Mouse (Mus musculus): ENCODE measurements around the gene Ankdd1a. TPM values are rescaled to one million over a fixed set of nuclear protein-coding genes. Genes with fewer than 3 reads are reported as not detected.

Gene Ankdd1a
- polyA plus RNA-seq, 1 experiment: not detected

GRCm38 (mm10) chr9:65536491-65536890 lies 16.5 kb upstream of the Ankdd1a start:
- no peak overlapping the region for H3K4me3 ChIP-seq (ENCODE audit: low read depth, low read length)
- peak overlapping the region; percentile 65 for H3K27ac ChIP-seq (ENCODE audit: insufficient read depth, low read depth, low read length)
- H3K36me3 ChIP-seq (ENCODE audit: control insufficient read depth, insufficient read depth, low read length): no peaks in the 10 kb centered on the region
- TF ChIP-seq CTCF (IDR thresholded peaks at IDR 0.05; ENCODE audit: extremely low read depth, insufficient read length, insufficient replicate concordance, low read depth, low read length): no peak
- no peak for TF ChIP-seq POLR2A (IDR thresholded peaks at IDR 0.05; ENCODE audit: low read depth, low read length)
- WGBS: 72% methylated on average over 4 of the region's 4 CpGs
- no peaks in the 10 kb centered on the region for H3K27me3 ChIP-seq (ENCODE audit: control insufficient read depth, insufficient read depth, low read length)
- peaks cover 18% of the 10 kb centered on the region for H3K4me1 ChIP-seq (ENCODE audit: control insufficient read depth, insufficient read depth, insufficient read length, low read length)

- no peaks in the 10 kb centered on the region for H3K27me3 ChIP-seq (ENCODE audit: control insufficient read depth, insufficient read depth, low read length)
- 77% methylated on average over 10 of the region's 11 CpGs for WGBS
- H3K27ac ChIP-seq (ENCODE audit: insufficient read depth, low read depth, low read length): peak overlapping the region; percentile 65
- TF ChIP-seq CTCF (IDR thresholded peaks at IDR 0.05; ENCODE audit: extremely low read depth, insufficient read length, insufficient replicate concordance, low read depth, low read length) (no peak), POLR2A (IDR thresholded peaks at IDR 0.05; ENCODE audit: low read depth, low read length) (no peak)
- H3K4me1 ChIP-seq (ENCODE audit: control insufficient read depth, insufficient read depth, insufficient read length, low read length): peaks cover 17% of the 10 kb centered on the region
- no peak overlapping the region for H3K4me3 ChIP-seq (ENCODE audit: low read depth, low read length)
- no peaks in the 10 kb centered on the region for H3K36me3 ChIP-seq (ENCODE audit: control insufficient read depth, insufficient read depth, low read length)
Observed at GRCm38 (mm10) chr9:65535789-65536469, 15.9 kb upstream of the Ankdd1a start.

GRCm38 (mm10) chr9:65535191-65535722 lies 15.3 kb upstream of the Ankdd1a start:
- Histone ChIP-seq H3K4me1 (ENCODE audit: control insufficient read depth, insufficient read depth, insufficient read length, low read length) (peaks cover 17% of the 10 kb centered on the region), H3K27ac (ENCODE audit: insufficient read depth, low read depth, low read length) (peak overlapping the region; percentile 39), H3K4me3 (ENCODE audit: low read depth, low read length) (no peak overlapping the region), H3K36me3 (ENCODE audit: control insufficient read depth, insufficient read depth, low read length) (no peaks in the 10 kb centered on the region), H3K27me3 (ENCODE audit: control insufficient read depth, insufficient read depth, low read length) (no peaks in the 10 kb centered on the region)
- TF ChIP-seq POLR2A (IDR thresholded peaks at IDR 0.05; ENCODE audit: low read depth, low read length): no peak
- TF ChIP-seq CTCF (IDR thresholded peaks at IDR 0.05; ENCODE audit: extremely low read depth, insufficient read length, insufficient replicate concordance, low read depth, low read length): no peak
- 37% methylated on average over 3 of the region's 3 CpGs for WGBS

- Histone ChIP-seq H3K4me3 (ENCODE audit: low read depth, low read length) (no peak overlapping the region), H3K36me3 (ENCODE audit: control insufficient read depth, insufficient read depth, low read length) (no peaks in the 10 kb centered on the region), H3K27me3 (ENCODE audit: control insufficient read depth, insufficient read depth, low read length) (no peaks in the 10 kb centered on the region), H3K27ac (ENCODE audit: insufficient read depth, low read depth, low read length) (no peak overlapping the region), H3K4me1 (ENCODE audit: control insufficient read depth, insufficient read depth, insufficient read length, low read length) (peaks cover 17% of the 10 kb centered on the region)
- WGBS: 84% methylated on average over 3 of the region's 3 CpGs
- no peak for TF ChIP-seq POLR2A (IDR thresholded peaks at IDR 0.05; ENCODE audit: low read depth, low read length)
- no peak for TF ChIP-seq CTCF (IDR thresholded peaks at IDR 0.05; ENCODE audit: extremely low read depth, insufficient read length, insufficient replicate concordance, low read depth, low read length)
Observed at GRCm38 (mm10) chr9:65534111-65534510, 14.1 kb upstream of the Ankdd1a start.

GRCm38 (mm10) chr9:65532986-65533385 lies 13.0 kb upstream of the Ankdd1a start:
- peak overlapping the region; percentile 13; the same call in 1 of the 2 replicates for H3K27ac ChIP-seq (ENCODE audit: insufficient read depth, low read depth, low read length)

GRCm38 (mm10) chr9:65531283-65531682 lies 11.3 kb upstream of the Ankdd1a start:
- no peak overlapping the region for H3K4me3 ChIP-seq (ENCODE audit: low read depth, low read length)
- 86% methylated on average over 5 of the region's 5 CpGs for WGBS
- H3K4me1 ChIP-seq (ENCODE audit: control insufficient read depth, insufficient read depth, insufficient read length, low read length): peaks cover 15% of the 10 kb centered on the region
- no peak overlapping the region for H3K27ac ChIP-seq (ENCODE audit: insufficient read depth, low read depth, low read length)
- H3K36me3 ChIP-seq (ENCODE audit: control insufficient read depth, insufficient read depth, low read length): no peaks in the 10 kb centered on the region
- no peak for TF ChIP-seq POLR2A (IDR thresholded peaks at IDR 0.05; ENCODE audit: low read depth, low read length)
- TF ChIP-seq CTCF (IDR thresholded peaks at IDR 0.05; ENCODE audit: extremely low read depth, insufficient read length, insufficient replicate concordance, low read depth, low read length): no peak
- no peaks in the 10 kb centered on the region for H3K27me3 ChIP-seq (ENCODE audit: control insufficient read depth, insufficient read depth, low read length)

More at GRCm38 (mm10) chr9:65532986-65533385, 13.0 kb upstream of the Ankdd1a start:
- TF ChIP-seq POLR2A (IDR thresholded peaks at IDR 0.05; ENCODE audit: low read depth, low read length) (no peak), CTCF (IDR thresholded peaks at IDR 0.05; ENCODE audit: extremely low read depth, insufficient read length, insufficient replicate concordance, low read depth, low read length) (no peak)
- Histone ChIP-seq H3K4me3 (ENCODE audit: low read depth, low read length) (no peak overlapping the region), H3K36me3 (ENCODE audit: control insufficient read depth, insufficient read depth, low read length) (no peaks in the 10 kb centered on the region), H3K27me3 (ENCODE audit: control insufficient read depth, insufficient read depth, low read length) (no peaks in the 10 kb centered on the region), H3K4me1 (ENCODE audit: control insufficient read depth, insufficient read depth, insufficient read length, low read length) (peaks cover 17% of the 10 kb centered on the region)
- WGBS: 64% methylated on average over 8 of the region's 8 CpGs

GRCm38 (mm10) chr9:65529659-65530058 lies 9.7 kb upstream of the Ankdd1a start:
- Histone ChIP-seq H3K27ac (ENCODE audit: insufficient read depth, low read depth, low read length) (no peak overlapping the region), H3K27me3 (ENCODE audit: control insufficient read depth, insufficient read depth, low read length) (no peaks in the 10 kb centered on the region), H3K36me3 (ENCODE audit: control insufficient read depth, insufficient read depth, low read length) (no peaks in the 10 kb centered on the region), H3K4me3 (ENCODE audit: low read depth, low read length) (no peak overlapping the region), H3K4me1 (ENCODE audit: control insufficient read depth, insufficient read depth, insufficient read length, low read length) (peaks cover 6% of the 10 kb centered on the region; the same call in 1 of the 2 replicates)
- TF ChIP-seq POLR2A (IDR thresholded peaks at IDR 0.05; ENCODE audit: low read depth, low read length) (no peak), CTCF (IDR thresholded peaks at IDR 0.05; ENCODE audit: extremely low read depth, insufficient read length, insufficient replicate concordance, low read depth, low read length) (no peak)
- WGBS: 79% methylated on average over 8 of the region's 8 CpGs
